Mouse (Mus musculus) olfactory bulb, adult 2 months (tissue): ENCODE measurements around the gene Rgs6.

Experiments
- CTCF ChIP-seq: fragments of 200-500 bp; IDR thresholded peaks from 2 replicates; pipeline ENCODE4 v1.5.1; 2012; ENCODE audit warnings: low read depth, mild to moderate bottlenecking, low read length, moderate library complexity; ENCODE audit not compliant: insufficient read depth
- POLR2A ChIP-seq: fragments of 200-500 bp; IDR thresholded peaks from 2 replicates; pipeline ENCODE4 v1.6.1; 2012; ENCODE audit warnings: mild to moderate bottlenecking, low read depth, low read length, moderate library complexity; ENCODE audit not compliant: insufficient read depth

- TF ChIP-seq CTCF: no peak
- TF ChIP-seq POLR2A: no peak
Observed at GRCm38 (mm10) chr12:83018005-83018404, 429.9 kb downstream of the Rgs6 start.
